15 mouse cellular contexts compared by ENCODE assay signal in genomic region chr17:10369961-10370659, GRCm38 (mm10). TPM values are rescaled to one million over a fixed set of nuclear protein-coding genes. Genes with fewer than 3 reads are reported as not detected.
DNase-seq lines count a peak whose midpoint lies in the region; ATAC-seq lines count a peak whose summit lies in the region.
"Had no signal": no experiment of that assay in that cellular context is flagged by ENCODE, and none has a peak within 500 bp of the region (broad histone marks: within the 10 kb centered on the region; RNA-seq: fewer than 3 reads in every experiment).

No protein-coding gene starts in this region.

- no peak overlapping the region for H3K27ac ChIP-seq in midbrain, embryonic 11.5 days (ENCODE audit: low read depth, low read length)
- H3K27ac ChIP-seq in midbrain, embryonic 13.5 days = no peak overlapping the region
- peak overlapping the region; percentile 88 for H3K27ac ChIP-seq in heart, embryonic 15.5 days
- H3K27ac ChIP-seq: hindbrain, embryonic 14.5 days had no signal

- H3K4me2 ChIP-seq in midbrain, embryonic 11.5 days = no peak overlapping the region
- no peak overlapping the region for H3K4me2 ChIP-seq in midbrain, embryonic 13.5 days (replicated peaks)
- peak overlapping the region; percentile 19; the same call in 1 of the 2 replicates for H3K4me2 ChIP-seq in heart, embryonic 15.5 days
- H3K4me2 ChIP-seq: hindbrain, embryonic 14.5 days had no signal

- no peak for ATAC-seq in midbrain, embryonic 11.5 days (ENCODE audit: low FRiP score)
- no peak for ATAC-seq in midbrain, embryonic 13.5 days
- no peak for ATAC-seq in heart, embryonic 15.5 days (replicated peaks; ENCODE audit: insufficient number of reproducible peaks, insufficient read depth, low FRiP score, low read depth)
- ATAC-seq: activated CD4-positive, CD25-positive, alpha-beta regulatory T cell, adult 4 months; forebrain, embryonic 14.5 days had no signal

- intact Hi-C loops in heart, postnatal 25 days (cut with DNase I) = loop anchor here (5.0 to 10.0 kb wide), 2 partner anchors 122 to 275 kb away; no protein-coding TSS in a partner anchor

- peaks cover 13% of the 10 kb centered on the region for H3K4me1 ChIP-seq in midbrain, embryonic 11.5 days (ENCODE audit: control insufficient read depth, insufficient read depth, low read length)
- peaks cover 15% of the 10 kb centered on the region for H3K4me1 ChIP-seq in midbrain, embryonic 13.5 days (replicated peaks)
- H3K4me1 ChIP-seq in heart, embryonic 15.5 days (replicated peaks) = peaks cover 71% of the 10 kb centered on the region

- peak; percentile 40 for DNase-seq in heart, adult 8-10 months (ENCODE audit: low spot score)
- no peak for DNase-seq in heart, postnatal 25 days (ENCODE audit: low spot score)
- DNase-seq in midbrain, embryonic 11.5 days (ENCODE audit: low spot score, missing footprints) = peak; percentile 37
- DNase-seq in frontal cortex, postnatal 10 days (ENCODE audit: low spot score in 2 of 2) = no peak
- no peak for DNase-seq in spleen, postnatal 10 days (ENCODE audit: low spot score in 2 of 2)
- DNase-seq: gastrocnemius, postnatal 10 days; kidney, adult 9 months; liver; midbrain, embryonic 14.5 days; right cerebral cortex, postnatal 4 days had no signal

- no peak overlapping the region for H3K4me3 ChIP-seq in midbrain, embryonic 11.5 days (ENCODE audit: low read depth, low read length)
- H3K4me3 ChIP-seq in midbrain, embryonic 13.5 days (replicated peaks) = no peak overlapping the region
- no peak overlapping the region for H3K4me3 ChIP-seq in heart, embryonic 15.5 days

- H3K27me3 ChIP-seq in midbrain, embryonic 11.5 days (ENCODE audit: control insufficient read depth, insufficient read depth, low read length) = no peaks in the 10 kb centered on the region
- H3K27me3 ChIP-seq in midbrain, embryonic 13.5 days = no peaks in the 10 kb centered on the region; the same call in 1 of the 2 replicates
- no peaks in the 10 kb centered on the region for H3K27me3 ChIP-seq in heart, embryonic 15.5 days

- 94% methylated on average over 13 of the region's 13 CpGs for WGBS in midbrain, embryonic 11.5 days
- WGBS in midbrain, embryonic 13.5 days = 85% methylated on average over 13 of the region's 13 CpGs
- 73% methylated on average over 13 of the region's 13 CpGs for whole genome bisulfite sequencing in heart, embryonic 15.5 days

- H3K9me3 ChIP-seq in midbrain, embryonic 11.5 days (ENCODE audit: control insufficient read depth, low read length) = no peaks in the 10 kb centered on the region
- no peaks in the 10 kb centered on the region for H3K9me3 ChIP-seq in midbrain, embryonic 13.5 days
- H3K9me3 ChIP-seq in heart, embryonic 15.5 days (replicated peaks) = no peaks in the 10 kb centered on the region

- no peak overlapping the region for H3K9ac ChIP-seq in midbrain, embryonic 11.5 days (ENCODE audit: low read length)
- no peak overlapping the region for H3K9ac ChIP-seq in midbrain, embryonic 13.5 days (replicated peaks)
- no peak overlapping the region for H3K9ac ChIP-seq in heart, embryonic 15.5 days
- H3K9ac ChIP-seq: hindbrain, embryonic 14.5 days had no signal

- H3K36me3 ChIP-seq in midbrain, embryonic 11.5 days (ENCODE audit: control insufficient read depth, insufficient read depth, low read length) = no peaks in the 10 kb centered on the region
- H3K36me3 ChIP-seq in midbrain, embryonic 13.5 days = no peaks in the 10 kb centered on the region
- no peaks in the 10 kb centered on the region for H3K36me3 ChIP-seq in heart, embryonic 15.5 days

RNA-seq across cellular contexts. Expression of gene Qk, which starts 50.5 kb away (rescaled TPM):
- total RNA-seq in heart, adult 8-10 months (2022) = 100 to 1,000 TPM; 453 to 510 (median 503) TPM
- 100 to 1,000 TPM; 444 to 447 TPM for total RNA-seq in heart, postnatal 25 days (2021)
- 63.2 and 73.7 TPM in 2 replicates for polyA plus RNA-seq in midbrain, embryonic 11.5 days (2014; fragmentation: Nextera tagmentation; extraction: Ambion mirVana)
- polyA plus RNA-seq in midbrain, embryonic 13.5 days (2015; fragmentation: Nextera tagmentation; extraction: Ambion mirVana) = 42.5 and 47.9 TPM in 2 replicates
- 34.3 and 43.3 TPM in 2 replicates for polyA plus RNA-seq in heart, embryonic 15.5 days (2015; fragmentation: Nextera tagmentation; extraction: Ambion mirVana)

Comparison
In these comparisons a context has a peak if more than half of its experiments do, and no peak if none do; other contexts are left out.
1. DNase-seq: peak in heart, adult 8-10 months (single experiment) and midbrain, embryonic 11.5 days (single experiment); none in heart, postnatal 25 days (single experiment), frontal cortex, postnatal 10 days (0 of 2) and spleen, postnatal 10 days (0 of 2).